Mouse (Mus musculus) G1E-ER4 (cell line): ENCODE results near the gene Sugct. TPM values are rescaled to one million over a fixed set of nuclear protein-coding genes. Genes with fewer than 3 reads are reported as not detected.

Experiments
- GATA1 ChIP-seq: IDR thresholded peaks from one replicate; pipeline ENCODE4 v1.8.0; 2012; ENCODE audit warnings: low read length, inconsistent platforms
- polyA plus RNA-seq: library from polyadenylated mRNA; stranded (reverse); fragments of >175 nt; gene quantifications from 2 replicates; pipeline ENCODE4 v1.2.3, GENCODE M21; 2012

Gene Sugct
- polyA plus RNA-seq: 1.7 and 2.5 TPM in 2 replicates

DNA sequence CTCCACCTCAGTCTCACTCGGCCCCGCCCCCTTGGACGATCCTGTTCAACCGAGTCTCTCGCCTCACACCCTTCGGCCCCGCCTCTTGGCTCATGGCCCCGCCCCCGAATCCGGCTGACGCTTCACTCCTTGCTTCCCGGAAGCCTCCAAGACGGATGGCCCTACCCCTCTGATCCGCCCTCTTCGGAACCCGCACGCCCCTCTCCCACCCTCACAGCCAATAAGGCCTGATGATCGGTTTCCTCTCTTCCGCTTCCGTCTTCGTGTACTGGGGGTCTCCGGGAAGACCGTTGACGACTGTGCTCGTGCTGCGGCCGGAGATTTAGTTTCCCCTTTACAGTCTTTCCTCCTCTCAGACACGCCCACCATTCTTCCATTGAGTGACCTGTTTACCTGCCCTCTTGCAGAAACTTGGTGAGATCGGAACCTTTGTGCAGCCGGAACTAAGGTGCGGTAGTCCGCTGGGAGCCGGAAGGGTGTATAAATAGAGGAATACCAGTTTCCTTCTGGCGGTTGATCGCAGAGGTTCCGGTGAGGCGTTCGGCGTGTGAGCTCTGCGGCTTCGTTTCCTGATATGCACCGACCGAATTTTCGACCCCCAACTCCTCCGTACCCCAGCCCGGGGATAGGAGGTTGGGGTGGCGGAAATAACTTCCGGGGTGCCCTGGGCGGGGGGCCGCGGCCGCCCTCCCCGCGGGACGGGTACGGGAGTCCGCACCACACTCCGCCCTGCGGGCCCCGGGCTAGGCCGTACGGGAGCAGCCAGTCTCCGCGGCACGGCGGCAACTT is at the start of gene Sugct, which contains the start of gene Mplkip:
TSS of gene Sugct (minus strand) at position 643 of the 789 bp plus-strand sequence.
TSS of gene Mplkip (plus strand) at position 282 of the 789 bp plus-strand sequence.
- TF ChIP-seq GATA1: no peak

DNA sequence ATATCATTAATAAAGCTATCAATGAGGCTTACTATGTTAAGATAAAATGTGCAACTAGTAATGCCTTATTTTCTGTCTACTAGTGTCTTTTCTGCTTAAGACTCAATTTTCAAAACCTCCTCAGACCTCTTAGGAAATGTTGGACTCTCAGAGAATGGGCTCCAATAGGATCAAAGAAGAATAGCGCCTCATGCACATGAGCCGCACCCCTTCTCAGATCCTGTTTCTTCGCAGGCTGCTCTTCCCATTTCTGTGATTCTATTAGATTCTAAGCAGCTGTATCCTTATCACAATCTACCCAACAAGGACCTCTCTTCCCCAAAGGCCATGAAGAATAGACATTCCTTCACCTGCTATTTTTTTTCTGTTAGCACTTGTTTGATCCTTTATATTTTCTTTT is 33.4 kb upstream of the Sugct start:
- TF ChIP-seq GATA1: no peak

DNA sequence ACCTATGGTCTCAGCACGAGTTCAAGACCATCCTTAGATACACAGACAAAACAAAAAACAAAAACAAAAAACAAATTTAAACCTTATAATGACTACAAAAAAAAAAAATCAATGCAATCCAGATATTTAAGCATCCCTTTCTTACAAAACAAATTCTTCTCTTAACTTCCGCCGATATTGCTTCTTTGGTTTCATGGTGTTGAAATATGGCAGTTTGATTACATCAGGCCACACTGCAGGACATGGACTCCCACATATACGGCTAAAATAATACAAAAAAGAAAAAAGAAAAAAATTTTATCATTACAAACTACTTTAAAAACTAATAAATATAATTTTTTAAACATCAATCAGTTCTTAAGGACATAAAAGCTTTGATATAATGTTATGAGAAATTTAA is 32.6 kb upstream of the Sugct start:
- TF ChIP-seq GATA1: no peak

DNA sequence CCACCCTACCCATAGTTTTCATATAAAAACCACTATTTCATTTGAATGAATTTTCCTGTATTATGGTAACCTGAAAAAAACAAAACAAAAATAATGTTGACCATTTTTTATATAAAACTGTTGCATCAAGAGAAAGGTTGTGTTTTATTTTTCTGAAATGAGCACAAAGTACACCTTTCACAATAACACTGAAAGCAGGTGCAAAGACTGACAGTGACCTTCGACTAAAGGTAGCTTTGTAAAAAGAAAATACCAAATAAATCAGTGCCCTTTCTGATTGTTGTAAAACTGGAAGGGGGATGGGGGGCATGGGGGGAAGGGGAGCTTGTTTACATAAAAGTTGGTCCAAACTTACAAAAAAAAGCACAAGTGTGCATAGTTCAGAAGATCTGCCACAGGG is 22.0 kb upstream of the Sugct start:
- TF ChIP-seq GATA1: no peak

DNA sequence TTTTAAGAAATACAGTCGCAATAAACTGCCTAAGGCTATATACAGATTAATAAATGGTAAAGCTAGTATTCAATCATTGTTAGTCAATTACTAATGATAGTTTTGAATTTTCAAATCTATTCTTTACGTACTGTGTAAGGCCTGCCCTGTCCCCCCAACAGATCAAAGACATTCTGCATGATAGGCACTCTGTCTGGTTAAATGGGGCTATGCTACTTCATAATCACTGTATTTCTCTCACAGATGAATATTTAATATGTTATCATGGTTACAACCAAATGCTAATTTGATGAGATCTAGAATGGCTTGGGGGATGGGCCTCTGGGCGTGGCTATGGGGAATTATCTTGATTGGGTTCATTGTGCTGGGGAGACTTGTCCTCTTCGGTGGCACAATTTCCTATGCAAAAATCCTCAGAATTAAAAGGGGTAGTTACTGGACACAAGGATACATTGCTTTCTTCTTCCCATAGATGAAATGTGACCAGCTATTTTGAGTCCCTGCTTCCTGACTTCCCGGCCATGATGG is 13.5 kb upstream of the Sugct start:
- TF ChIP-seq GATA1: no peak

DNA sequence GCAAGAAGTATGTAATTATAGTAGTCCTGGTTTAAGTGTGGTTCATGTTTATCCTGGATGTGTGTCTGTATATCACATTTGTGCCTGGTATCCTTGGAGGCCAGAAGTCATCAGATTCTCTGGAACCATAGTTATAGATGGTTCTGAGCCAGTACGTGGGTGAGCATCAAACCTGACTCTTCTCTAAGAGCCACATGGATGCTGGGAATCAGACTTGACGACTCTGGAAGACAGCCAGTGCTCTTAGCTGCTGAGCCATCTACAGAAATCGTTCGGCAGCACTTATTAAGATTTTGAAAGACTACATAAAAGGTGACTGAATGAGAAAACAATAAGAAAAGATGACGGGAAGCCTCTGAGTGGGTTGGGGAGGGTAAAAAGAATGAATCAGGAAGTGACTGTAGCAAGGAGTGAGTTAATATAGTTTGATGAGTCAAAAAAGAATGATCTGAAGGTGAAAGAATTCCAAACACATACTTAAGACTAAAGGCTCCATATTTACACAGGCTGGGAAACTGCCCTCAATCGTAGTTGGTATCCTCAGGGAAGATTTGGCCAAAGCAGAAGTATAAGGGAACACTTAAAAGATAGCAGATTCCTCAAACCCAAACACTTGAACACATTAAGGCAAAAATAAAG is 10.0 kb upstream of the Sugct start:
- no peak for TF ChIP-seq GATA1

DNA sequence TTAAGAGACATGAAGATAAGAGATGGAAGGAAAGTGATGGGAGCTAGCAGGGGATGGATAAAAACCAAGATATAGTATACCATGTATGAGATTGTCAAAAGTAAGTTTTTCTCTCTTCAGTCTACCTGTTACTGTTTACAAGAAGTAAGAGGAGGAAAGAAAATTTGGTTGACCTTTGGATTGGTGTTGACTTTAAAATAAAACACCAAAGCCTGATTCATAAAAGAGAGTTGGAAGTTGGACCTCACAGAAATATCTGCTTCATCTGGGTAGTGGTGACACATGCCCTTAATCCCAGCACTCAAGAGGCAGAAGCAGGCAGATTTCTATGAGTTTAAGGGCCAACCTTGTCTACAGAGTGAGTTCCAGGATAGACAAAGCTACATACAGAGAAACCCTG is 7.0 kb upstream of the Sugct start:
- TF ChIP-seq GATA1: no peak

DNA sequence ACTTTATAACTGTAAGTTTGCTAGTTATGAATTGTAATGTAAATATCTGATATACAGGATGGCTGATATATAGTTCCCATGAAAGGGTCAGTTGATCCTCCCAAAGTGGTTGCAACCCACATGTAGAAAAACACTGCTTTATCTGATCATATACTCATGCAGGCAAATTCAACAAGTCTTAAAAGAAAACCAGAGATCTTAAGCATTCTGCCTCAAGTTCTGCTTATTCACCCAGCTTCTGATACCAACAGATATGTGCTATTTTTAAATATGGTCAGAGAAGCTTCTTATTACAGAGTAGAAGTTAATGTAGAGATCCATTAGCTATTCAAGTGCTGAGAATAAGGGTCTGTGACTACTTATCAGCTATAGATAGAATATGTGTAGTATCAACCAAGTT is 6.0 kb upstream of the Sugct start:
- no peak for TF ChIP-seq GATA1

DNA sequence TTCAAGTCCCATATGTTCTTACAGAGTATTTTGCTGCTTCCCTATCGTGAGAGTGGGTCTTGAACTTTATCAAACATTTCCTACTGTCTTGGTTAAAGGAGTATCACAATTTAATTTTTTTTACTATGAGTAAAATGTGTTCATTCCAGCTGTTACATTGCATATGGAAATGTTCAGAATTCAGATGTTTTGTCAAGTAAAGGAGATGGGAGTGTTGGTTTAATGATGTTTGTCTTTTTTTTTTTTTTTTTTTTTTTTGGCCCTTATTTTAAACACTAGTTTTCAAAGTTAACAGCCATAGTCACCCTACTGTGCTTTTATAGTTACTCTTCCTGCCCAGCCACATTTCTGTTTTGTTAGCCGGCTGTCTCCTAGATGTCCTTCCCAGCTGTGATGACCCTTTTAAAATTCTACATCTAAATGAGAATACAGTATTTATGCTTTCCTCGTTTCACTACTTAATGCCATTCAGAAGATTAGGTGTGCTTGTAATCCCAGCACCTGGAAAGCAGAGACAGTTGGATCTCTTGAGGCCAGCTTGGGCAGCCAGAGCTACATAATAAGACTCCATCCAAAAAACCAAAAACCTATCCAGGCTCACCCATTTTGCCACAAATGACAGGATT is 4.8 kb upstream of the Sugct start:
- TF ChIP-seq GATA1: no peak

DNA sequence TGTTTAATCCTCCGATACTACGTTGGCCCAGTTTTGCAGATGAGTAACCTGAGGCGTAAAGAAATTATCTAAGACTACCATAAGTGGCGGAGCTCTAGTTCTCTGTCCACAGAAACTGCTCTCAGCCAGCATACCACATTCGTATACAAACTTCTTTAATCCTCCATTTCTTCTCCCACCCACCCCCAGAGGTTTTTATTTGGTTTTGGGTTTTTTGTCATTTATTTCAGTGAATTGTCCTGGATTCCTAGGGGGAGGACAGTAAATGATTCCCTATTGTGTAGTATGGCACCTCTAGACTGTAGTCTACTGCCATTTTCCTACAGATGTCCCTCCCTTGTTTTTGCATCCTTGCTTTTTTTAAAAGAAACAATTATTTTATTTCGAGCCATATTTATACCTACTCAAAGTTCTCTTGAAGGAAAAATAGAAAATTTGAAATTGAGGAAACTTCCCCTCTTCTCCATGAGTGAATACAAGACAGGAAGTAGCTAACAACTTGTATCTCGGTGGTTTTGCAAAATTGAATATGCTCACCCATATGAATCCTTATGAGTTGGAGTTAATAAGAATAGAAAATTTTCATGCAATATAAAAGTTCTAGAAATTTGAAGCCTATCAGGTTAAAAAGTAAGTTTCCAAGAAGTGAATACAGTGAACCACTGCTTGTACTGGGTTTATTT is 686 bp upstream of the Sugct start:
- no peak for TF ChIP-seq GATA1

DNA sequence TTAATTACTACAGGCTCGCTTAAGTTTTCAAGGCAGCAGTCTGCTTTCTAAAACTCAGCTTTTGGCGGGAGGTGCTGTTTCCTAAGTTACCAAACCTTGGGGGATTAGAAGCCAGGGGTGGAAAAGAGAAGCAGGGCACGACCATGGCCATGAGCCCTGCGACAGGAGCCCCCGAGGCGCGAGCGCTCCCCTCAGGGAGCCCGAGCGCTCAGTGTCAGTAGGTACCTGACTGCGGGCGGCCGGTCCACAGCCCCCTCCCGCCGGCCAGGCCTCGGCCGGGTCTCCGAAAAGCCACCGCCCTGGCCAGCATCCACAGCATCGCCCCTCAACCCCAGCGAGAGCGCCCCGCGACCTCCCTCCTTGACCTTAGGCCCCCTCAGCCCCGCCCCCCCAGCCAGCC is 939 bp downstream of the Sugct start:
- TF ChIP-seq GATA1: no peak

DNA sequence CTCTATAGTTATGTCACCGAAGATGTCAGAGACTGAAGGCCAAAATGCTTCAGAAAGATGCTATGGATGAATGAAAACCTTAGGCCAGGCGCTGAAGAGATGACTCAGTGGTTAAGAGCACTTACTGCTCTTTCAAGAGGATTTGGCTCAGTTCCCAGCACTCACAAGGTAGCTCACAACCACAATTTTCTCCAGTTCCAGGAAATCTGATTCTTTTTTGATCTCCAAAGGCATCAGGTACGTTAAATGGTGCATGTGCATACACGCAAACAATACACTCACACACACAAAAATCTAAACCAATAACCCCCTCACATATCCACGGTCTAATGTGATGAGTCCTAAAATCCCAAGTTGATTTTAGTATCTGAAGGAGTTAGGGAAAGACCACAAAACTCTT is 1.5 kb downstream of the Sugct start:
- no peak for TF ChIP-seq GATA1

DNA sequence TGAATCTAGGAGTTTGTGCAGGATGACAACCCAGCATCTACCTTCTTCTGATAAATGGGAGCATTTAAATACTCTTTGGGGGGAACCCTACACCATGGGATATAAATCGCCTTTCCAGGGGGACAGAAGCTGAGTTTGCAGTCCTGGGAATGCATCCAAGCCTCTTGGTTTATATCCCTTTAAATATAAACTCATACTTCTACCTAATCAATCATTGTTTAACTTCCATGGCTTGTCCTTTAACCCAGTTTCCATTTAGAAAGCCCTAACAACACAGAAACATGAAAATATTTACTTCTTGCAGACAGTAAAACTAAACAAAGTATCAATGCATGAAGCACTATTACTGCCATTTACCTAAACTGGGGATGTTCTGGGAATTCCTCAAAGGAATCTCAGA is 3.9 kb downstream of the Sugct start:
- TF ChIP-seq GATA1: no peak

DNA sequence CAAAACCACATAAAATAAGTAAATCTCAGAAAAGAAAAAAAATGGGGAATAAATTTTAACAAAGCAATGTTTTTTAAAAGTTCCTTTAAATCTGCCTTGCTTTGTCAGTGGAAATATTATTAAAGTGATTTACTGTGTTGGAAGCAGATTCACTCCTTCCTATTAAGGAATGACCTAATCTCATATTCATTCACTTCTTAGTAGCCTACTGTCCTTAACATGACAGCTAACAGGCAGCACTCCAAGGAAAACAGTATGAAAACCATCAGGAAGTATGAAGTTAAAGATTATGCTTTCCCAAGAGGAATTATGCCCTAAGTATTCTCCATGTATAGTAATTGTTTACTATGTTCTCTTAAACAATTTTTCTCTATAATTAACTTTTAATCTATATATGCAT is 4.7 kb downstream of the Sugct start:
- no peak for TF ChIP-seq GATA1

DNA sequence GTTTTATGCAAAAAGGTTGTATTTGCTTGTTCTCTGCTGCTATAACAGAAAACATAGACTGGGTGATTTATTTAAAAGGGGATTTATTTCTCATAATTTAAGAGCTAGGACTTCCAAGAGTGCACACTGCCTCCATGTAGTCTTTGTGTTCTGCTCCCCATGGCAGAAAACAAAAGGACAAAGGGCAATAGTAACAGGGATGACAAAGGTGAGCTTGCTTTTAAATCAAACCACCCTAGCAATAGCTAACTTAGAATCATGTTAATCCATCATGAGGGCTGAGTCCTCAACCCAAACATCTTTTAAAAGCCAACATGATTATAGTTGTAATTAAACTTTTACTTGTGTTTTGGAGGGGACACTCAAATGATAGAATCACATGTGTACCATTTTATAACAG is 5.9 kb downstream of the Sugct start:
- TF ChIP-seq GATA1: no peak

DNA sequence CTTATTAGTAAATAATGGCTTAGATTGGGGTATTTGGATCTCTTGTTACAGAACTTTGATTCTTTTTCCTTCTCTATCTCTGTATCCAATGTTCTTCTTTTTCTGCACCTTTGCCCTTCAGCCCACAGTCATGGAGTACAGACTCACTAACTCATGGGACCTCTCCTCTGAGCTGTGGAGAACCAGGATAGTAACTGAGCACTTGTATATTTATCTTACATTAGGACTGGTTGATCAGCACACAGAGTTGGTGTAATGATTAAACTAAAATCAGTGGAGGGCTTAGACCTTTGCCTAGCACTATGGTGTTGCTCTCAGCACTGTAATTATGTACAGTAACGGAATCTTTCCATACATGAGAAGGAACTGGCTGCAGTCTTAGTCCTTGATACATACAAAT is 24.2 kb downstream of the Sugct start:
- no peak for TF ChIP-seq GATA1
